Mouse (Mus musculus): ENCODE measurements around the gene Pink1.
"Not testable (repeated sequence)": the region's sequence is repeated elsewhere in the genome, so short reads cannot be mapped to it uniquely, and the experiment has no call there.

Pink1 gene

GRCm38 (mm10) chr4:138342778-138343177 lies 16.7 kb upstream of the Pink1 start:
- peak in 1 of 2 experiments; percentile 30 for DNase-seq (ENCODE audit: low spot score in 2 of 2)

GRCm38 (mm10) chr4:138342048-138342447 lies 15.9 kb upstream of the Pink1 start:
- no peak for DNase-seq (ENCODE audit: low spot score in 2 of 2)

DNA sequence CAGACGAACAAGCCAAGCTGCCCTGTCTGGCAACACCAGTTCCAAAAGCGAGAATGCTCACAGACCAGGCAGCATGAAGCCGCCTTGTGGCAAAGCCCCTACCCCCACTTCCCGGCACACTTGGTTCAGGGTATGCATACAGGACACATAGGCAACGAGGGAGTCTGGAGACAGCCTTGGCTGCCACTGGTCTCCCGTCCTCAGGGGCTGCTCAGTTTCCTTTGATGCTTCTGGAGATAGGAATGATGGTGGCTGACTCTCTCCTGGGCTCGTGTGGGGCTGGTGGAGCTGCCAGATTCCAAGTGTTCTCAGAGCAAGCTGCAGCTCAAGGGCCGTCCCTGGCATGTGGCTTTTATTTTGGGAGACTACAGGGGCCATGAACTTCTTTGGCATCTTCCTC lies 15.3 kb upstream of the Pink1 start:
- no peak for DNase-seq (ENCODE audit: low spot score in 2 of 2)

DNA sequence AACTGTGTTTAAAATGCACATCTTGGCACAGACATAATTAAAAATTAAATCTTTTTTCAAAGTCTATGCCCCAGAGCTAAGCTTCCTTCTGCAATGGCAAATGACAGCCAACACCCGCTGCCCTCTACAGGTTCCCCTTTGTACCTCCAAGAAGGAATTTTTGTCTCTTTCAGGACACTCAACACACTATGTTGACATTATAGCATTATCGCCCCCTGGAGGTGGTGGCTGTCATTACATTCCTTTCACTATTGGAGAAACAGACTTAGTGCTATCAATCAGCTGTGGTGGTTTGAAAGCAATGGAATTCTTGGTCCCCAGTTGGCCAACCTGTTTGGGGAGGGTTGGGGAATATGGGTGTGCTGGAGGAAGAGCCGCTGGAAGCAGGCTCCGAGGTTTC lies 13.9 kb upstream of the Pink1 start:
- DNase-seq (ENCODE audit: low spot score in 2 of 2) = no peak

GRCm38 (mm10) chr4:138337341-138337740 lies 11.2 kb upstream of the Pink1 start:
- DNase-seq (ENCODE audit: low spot score in 2 of 2) = no peak

DNA sequence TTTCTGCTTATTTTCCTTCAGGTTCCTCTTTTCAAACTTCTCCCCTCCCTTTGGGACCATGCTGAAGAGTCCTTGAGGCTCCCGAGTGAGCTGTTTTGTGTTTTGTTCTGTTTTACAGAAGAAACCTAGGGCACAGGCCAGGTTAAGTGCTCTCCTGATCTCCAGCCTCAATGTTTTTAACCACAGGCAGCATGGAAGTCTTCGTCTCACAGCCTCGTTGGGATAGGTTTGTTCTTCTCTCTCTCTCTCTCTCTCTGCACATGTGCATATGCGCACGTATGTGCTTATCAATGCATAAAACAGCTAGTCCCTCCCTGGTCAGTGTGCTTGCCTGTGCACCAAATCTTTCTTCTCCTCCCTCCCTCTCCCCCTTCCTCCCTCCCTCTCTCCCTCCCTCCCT lies 10.8 kb upstream of the Pink1 start:
- DNase-seq (ENCODE audit: low spot score in 2 of 2) = no peak

DNA sequence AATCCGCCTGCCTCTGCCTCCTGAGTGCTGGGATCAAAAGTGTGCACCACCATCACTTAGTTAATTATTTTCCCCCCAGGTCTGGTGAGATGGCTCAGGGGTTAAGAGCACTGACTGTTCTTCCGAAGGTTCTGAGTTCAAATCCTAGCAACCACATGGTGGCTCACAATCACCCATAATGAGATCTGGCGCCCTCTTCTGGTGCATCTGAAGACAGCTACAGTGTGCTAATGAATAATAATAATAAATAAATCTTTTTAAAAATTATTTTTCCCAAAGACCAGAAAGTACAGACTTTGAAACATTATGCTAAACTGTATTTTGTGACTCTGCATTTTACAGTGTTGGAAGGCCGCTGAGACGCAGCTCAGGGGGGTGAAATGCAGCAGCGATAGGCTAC lies 9.5 kb upstream of the Pink1 start:
- no peak for DNase-seq (ENCODE audit: low spot score in 2 of 2)

DNA sequence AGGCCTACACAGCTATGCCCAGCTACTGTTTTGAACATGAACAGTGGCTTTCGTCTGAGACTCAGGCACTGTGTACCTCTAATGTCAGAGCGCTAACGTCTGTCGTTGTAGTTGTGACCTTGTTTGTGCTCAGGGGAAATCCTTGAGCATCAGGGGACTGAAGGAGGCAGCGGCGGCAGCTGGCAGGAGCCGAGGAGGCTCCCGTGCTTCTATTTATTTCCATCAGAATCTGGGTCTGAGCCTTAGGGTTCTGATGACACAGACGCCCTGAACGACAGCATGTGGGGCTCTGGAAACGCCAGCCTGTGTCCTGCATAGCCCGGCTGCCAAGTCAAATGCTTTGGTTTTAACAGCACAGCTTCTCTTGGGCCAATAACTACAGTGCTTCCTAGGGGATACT lies 8.9 kb upstream of the Pink1 start:
- no peak for DNase-seq (ENCODE audit: low spot score in 2 of 2)

DNA sequence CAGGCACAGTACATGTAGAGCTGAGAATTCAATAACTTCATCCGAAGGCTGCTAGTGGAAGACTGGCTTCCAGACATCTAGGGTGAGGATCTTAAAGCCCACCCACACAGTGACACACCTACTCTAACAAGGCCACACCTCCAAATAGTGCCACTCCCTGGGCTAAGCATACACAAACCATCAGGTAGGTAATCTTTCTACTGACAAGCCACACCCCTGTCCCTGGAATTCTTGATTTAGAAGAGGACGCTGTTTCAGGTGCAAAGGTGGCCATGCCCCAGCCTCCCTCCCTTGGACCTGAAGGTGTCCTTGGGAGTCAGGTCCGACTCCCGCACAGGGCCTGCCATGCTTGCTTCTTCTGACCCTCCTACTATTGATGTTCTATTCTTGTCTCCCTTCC lies 7.0 kb upstream of the Pink1 start:
- no peak for DNase-seq (ENCODE audit: low spot score in 2 of 2)

DNA sequence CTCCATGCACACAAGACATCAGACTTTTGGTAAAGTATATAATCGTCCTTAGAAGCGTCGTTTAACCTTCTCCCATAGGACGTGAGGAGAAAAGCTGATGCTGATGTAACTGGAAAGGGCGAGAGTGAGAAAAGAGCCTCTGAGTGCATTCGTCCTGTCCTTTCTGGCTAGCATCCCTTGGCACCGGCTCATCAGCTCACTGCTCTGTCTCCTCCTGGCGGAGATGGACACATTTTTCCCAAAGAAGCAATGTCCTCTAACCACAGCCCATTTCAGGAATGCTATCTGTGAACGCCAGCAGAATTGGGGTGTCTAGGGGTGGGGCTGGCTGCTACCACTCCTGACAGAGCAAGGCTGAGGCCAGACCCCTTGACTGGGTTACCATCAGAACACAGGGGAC lies 5.5 kb upstream of the Pink1 start:
- DNase-seq (ENCODE audit: low spot score in 2 of 2) = no peak

DNA sequence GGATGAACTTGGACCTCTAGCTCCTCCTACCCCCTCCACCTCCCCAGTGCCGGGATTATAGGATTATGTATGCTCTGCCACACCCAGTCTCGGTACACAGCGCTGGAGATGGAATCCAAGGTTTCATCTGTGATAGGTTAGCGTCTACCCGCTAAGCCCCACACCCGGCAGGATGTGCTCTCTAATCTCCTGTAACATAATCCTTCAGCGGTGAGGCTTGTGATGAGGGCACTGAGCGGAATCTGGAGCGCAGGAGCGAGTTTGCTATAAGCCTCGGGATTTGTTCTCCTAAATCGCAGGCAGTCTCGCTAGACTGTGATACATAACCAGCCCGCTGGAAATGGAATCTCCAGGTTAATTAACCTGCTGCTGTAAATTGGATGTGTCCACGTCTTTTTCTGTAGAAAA lies 4.2 kb upstream of the Pink1 start:
- no peak for DNase-seq (ENCODE audit: low spot score in 2 of 2)

GRCm38 (mm10) chr4:138327891-138328470 lies 1.9 kb upstream of the Pink1 start:
- DNase-seq (ENCODE audit: low spot score in 2 of 2) = no peak

DNA sequence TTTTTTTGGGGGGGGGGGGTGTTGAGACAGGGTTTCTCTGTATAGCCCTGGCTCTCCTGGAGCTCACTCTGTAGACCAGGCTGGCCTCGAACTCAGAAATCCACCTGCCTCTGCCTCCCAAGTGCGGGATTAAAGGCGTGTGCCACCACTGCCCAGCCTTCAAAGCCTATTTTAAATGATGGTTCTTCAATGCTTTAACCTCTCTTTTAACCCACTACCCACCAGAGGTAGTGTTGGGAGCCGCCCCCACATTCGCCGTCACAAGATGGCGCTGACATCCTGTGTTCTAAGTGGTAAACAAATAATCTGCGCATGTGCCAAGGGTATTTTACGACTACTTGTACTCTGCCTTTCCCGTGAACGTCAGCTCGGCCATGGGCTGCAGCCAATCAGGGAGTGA lies 1.0 kb upstream of the Pink1 start:
- DNase-seq (ENCODE audit: low spot score in 2 of 2) = not testable (repeated sequence)

- DNase-seq (ENCODE audit: low spot score in 2 of 2) = peak; percentile 96 to 98
These were observed 536 bp downstream of the Pink1 start for GRCm38 (mm10) chr4:138325466-138326076.

GRCm38 (mm10) chr4:138324451-138324850 lies 1.7 kb downstream of the Pink1 start:
- no peak for DNase-seq (ENCODE audit: low spot score in 2 of 2)

DNA sequence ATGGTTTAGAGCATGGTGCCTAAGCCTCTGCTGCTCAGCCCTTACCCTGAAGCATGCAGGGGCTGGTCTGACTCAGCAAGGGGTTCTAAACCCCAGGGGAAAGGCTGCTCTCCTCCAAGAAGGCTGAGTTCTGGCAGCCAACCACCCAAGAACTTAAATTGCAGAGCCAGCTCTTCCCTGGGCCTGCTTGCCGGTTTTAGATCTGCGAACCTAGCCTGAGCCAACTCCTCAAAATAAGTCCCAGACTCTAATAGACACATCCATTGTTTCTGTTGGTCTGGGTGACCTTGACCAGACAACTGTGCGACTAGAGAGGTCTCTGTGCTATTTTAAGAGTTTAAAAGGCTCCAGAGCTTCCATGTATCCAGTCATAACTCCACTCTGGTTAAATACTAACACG lies 2.4 kb downstream of the Pink1 start:
- no peak for DNase-seq (ENCODE audit: low spot score in 2 of 2)

DNA sequence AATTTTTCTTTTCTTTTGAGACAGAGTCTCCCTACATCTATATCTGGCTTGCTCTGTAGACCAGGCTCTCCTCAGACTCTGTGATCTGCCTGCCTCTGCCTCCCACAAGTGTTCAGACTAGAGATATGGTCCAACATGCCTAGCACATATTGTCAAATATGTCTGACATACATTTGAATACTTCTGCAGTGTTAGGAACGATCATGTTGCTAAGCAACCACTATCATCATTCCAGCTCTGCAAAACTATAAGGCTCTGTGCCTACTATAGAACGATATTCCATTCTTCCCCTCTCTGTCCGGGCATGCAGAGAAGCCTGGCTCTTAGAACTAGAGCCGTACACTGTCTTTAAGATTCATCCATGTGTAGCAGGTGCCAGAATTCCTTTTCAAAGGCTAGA lies 3.4 kb downstream of the Pink1 start:
- no peak for DNase-seq (ENCODE audit: low spot score in 2 of 2)

GRCm38 (mm10) chr4:138321488-138321887 lies 4.6 kb downstream of the Pink1 start:
- no peak for DNase-seq (ENCODE audit: low spot score in 2 of 2)

GRCm38 (mm10) chr4:138320711-138321110 lies 5.4 kb downstream of the Pink1 start:
- DNase-seq (ENCODE audit: low spot score in 2 of 2) = no peak

DNA sequence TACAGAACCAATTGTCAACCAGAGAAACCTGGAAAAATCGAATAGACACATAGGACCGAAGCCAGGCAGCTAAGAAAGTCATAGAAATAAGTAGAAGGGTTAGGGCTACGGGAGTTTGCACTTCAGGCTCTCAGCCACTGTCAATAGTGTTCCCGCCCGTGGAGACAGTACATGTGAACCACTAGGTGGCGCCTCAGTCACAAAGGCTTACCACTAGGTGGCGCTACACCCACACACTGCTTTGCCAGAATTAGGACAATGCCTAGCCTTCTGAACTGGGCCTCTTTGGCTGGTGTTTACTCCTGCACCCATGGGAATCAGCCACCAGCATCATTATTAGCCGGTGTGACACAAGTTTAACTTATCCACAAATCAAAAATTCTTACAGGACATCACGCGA lies 6.6 kb downstream of the Pink1 start:
- DNase-seq (ENCODE audit: low spot score in 2 of 2) = peak; percentile 66 to 80

GRCm38 (mm10) chr4:138318509-138319266 lies 7.4 kb downstream of the Pink1 start:
- no peak for DNase-seq (ENCODE audit: low spot score in 2 of 2)

DNA sequence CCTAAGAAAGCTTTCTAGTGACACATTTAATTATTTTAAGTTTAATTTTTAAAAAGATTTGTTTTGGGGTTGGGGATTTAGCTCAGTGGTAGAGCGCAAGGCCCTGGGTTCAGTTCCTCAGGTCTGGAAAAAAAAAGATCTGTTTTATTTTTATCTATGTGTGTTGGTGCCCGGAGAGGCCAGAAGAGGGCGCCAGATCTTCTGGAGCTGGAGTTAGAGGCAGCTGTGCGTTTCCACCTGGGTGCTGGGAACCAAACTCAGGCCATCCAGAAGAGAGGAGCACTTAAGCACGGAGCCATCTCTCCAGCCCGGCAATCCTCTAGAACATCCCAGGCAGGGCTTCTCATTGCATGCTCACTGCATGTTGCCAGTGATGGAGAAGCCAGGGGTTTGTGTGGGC lies 9.7 kb downstream of the Pink1 start:
- no peak for DNase-seq (ENCODE audit: low spot score in 2 of 2)

DNA sequence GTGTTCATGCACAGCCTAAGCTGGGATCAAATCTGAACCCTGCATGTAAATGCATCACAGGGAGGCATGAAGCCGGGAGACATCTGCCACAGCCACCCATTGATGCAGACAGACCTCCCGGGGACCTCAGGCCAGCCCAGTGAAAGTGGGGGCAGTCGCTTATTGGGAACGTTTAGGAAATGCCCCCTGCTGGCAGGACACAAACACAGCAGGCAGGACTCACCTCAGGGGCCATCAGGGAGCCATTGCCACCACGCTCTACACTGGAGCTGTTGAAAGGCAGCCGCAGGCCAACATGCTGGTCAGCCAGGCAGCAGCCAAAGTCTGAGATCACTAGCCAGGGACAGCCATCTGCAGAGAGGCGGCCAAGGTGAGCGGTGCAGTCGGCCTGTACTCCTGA lies 10.3 kb downstream of the Pink1 start:
- no peak for DNase-seq (ENCODE audit: low spot score in 2 of 2)
